Mouse (Mus musculus) ES-E14 (cell line): ENCODE measurements around the gene Cpne1. TPM values are rescaled to one million over a fixed set of nuclear protein-coding genes. Genes with fewer than 3 reads are reported as not detected.

ENCODE experiments used
- DNase-seq: peaks from one replicate; pipeline ENCODE4 v3.0.0-alpha.2; 2013; ENCODE audit warnings: low read depth, low spot score
- H3K27ac ChIP-seq: 2 replicates; pipeline ENCODE4 v1.5.1; 2012; ENCODE audit warnings: low read depth, mild to moderate bottlenecking, low read length, moderate library complexity, mixed read lengths; ENCODE audit not compliant: poor library complexity, insufficient read depth, severe bottlenecking
- H3K36me3 ChIP-seq: 2 replicates; pipeline ENCODE4 v1.6.1; 2012; ENCODE audit warnings: mild to moderate bottlenecking, low read length, moderate library complexity, mixed read lengths; ENCODE audit not compliant: control insufficient read depth, poor library complexity, insufficient read depth, severe bottlenecking
- H3K4me1 ChIP-seq, 2 experiments: fragments of 150-350 bp in 1 of 2; sonication (generic) in 1 of 2; 2 replicates each; pipeline ENCODE4 v1.6.1; 2012; ENCODE audit warnings: low read length in 2 of 2, mild to moderate bottlenecking in 1 of 2, mixed read lengths in 1 of 2; ENCODE audit not compliant: control insufficient read depth in 2 of 2, insufficient read depth in 2 of 2, poor library complexity in 1 of 2
- H3K4me3 ChIP-seq, 2 experiments: fragments of 150-350 bp in 1 of 2; sonication (generic) in 1 of 2; 2 replicates each; pipeline ENCODE4 v1.5.1; 2012; ENCODE audit warnings: low read length in 2 of 2, low read depth in 1 of 2, mild to moderate bottlenecking in 1 of 2, mixed read lengths in 1 of 2; ENCODE audit not compliant: insufficient read depth in 1 of 2, poor library complexity in 1 of 2, severe bottlenecking in 1 of 2
- H3K9ac ChIP-seq: 2 replicates; pipeline ENCODE4 v1.6.1; 2012; ENCODE audit warnings: low read depth, mild to moderate bottlenecking, low read length, mixed read lengths; ENCODE audit not compliant: poor library complexity, insufficient read depth, severe bottlenecking
- H3K9me3 ChIP-seq: fragments of 150-350 bp; sonication (generic); 2 replicates; pipeline ENCODE4 v1.6.1; 2012; ENCODE audit warnings: low read depth, mild to moderate bottlenecking, low read length; ENCODE audit not compliant: control insufficient read depth, insufficient read depth
- CHD2 ChIP-seq: IDR thresholded peaks from 2 replicates; pipeline ENCODE4 v1.6.1; 2014; ENCODE audit warnings: mild to moderate bottlenecking, low read depth, low read length, inconsistent platforms
- HCFC1 ChIP-seq: IDR thresholded peaks from 2 replicates; pipeline ENCODE4 v1.6.1; 2012; ENCODE audit warnings: low read length, inconsistent platforms, borderline replicate concordance; ENCODE audit not compliant: insufficient read depth
- MAFK ChIP-seq: IDR thresholded peaks from 2 replicates; pipeline ENCODE4 v1.6.1; 2014; ENCODE audit warnings: mild to moderate bottlenecking, low read depth, low read length, inconsistent platforms; ENCODE audit not compliant: insufficient read depth
- ZC3H11A ChIP-seq: IDR thresholded peaks from 2 replicates; pipeline ENCODE4 v1.6.1; 2012; ENCODE audit warnings: low read depth, mild to moderate bottlenecking, inconsistent platforms, low read length, borderline replicate concordance
- ZNF384 ChIP-seq: IDR thresholded peaks from 2 replicates; pipeline ENCODE4 v1.6.1; 2012; ENCODE audit warnings: low read depth, low read length, inconsistent platforms
- in situ Hi-C, 2 experiments: fragments of 600-800 bp; cut with MboI; formaldehyde crosslinking; loops; one replicate each; pipeline ENCODE4 v1.15.1; 2025; ENCODE audit warnings: low sequenced_read_pairs in 2 of 2, inconsistent platforms in 1 of 2; ENCODE audit not compliant: unreplicated experiment in 2 of 2
- total RNA-seq: library from RNA; depleted of rRNA; stranded (reverse); fragments of 300-350 nt; gene quantifications from 2 replicates; pipeline ENCODE4 v1.2.3, GENCODE M21; 2012

Cpne1 gene
- total RNA-seq, 1 experiment: 42.8 TPM

GRCm38 (mm10) chr2:156071236-156071635 lies 40.5 kb downstream of the Cpne1 start:
- in situ Hi-C loops: no loop called here
- no peaks in the 10 kb centered on the region for H3K9me3 ChIP-seq
- H3K36me3 ChIP-seq: peaks cover 9% of the 10 kb centered on the region; the same call in 1 of the 2 replicates
- TF ChIP-seq MAFK: no peak
- no peak for TF ChIP-seq CHD2
- TF ChIP-seq HCFC1: no peak
- no peak for TF ChIP-seq ZNF384
- no peak for TF ChIP-seq ZC3H11A
- no peak overlapping the region for H3K27ac ChIP-seq
- no peak overlapping the region for H3K4me3 ChIP-seq
- no peak for DNase-seq
- H3K9ac ChIP-seq: no peak overlapping the region
- peaks cover 2 to 7% of the 10 kb centered on the region in 2 experiments; a peak in 2 of 4 replicates for H3K4me1 ChIP-seq

- Histone ChIP-seq H3K36me3 (0 out of 2 replicates have a peak, but pooled peaks cover 4% of the 10 kb centered on the region), H3K4me1 (peaks cover 0 to 2% of the 10 kb centered on the region in 2 experiments; a peak in 1 of 4 replicates), H3K9ac (no peak overlapping the region), H3K4me3 (no peak overlapping the region), H3K27ac (no peak overlapping the region), H3K9me3 (no peaks in the 10 kb centered on the region)
- in situ Hi-C loops: no loop called here
- TF ChIP-seq HCFC1: no peak
- no peak for DNase-seq
Measured at GRCm38 (mm10) chr2:156067916-156068315, 43.8 kb downstream of the Cpne1 start.

- no peak for DNase-seq
- TF ChIP-seq ZC3H11A (no peak), CHD2 (no peak), MAFK (no peak), HCFC1 (no peak), ZNF384 (no peak)
- Histone ChIP-seq H3K36me3 (0 out of 2 replicates have a peak, but pooled peaks cover 4% of the 10 kb centered on the region), H3K27ac (no peak overlapping the region), H3K9me3 (no peaks in the 10 kb centered on the region), H3K9ac (no peak overlapping the region), H3K4me1 (peaks cover 0 to 2% of the 10 kb centered on the region in 2 experiments; a peak in 1 of 4 replicates), H3K4me3 (peak overlapping the region; percentile 83 to 100)
- in situ Hi-C loops: no loop called here
Measured at GRCm38 (mm10) chr2:156066126-156066525, 45.6 kb downstream of the Cpne1 start.

- peaks cover 0 to 2% of the 10 kb centered on the region in 2 experiments; a peak in 1 of 4 replicates for H3K4me1 ChIP-seq
- peak; percentile 69 for DNase-seq
- no peak for TF ChIP-seq ZC3H11A
- no peak for TF ChIP-seq MAFK
- TF ChIP-seq ZNF384: no peak
- TF ChIP-seq CHD2: no peak
- no peak for TF ChIP-seq HCFC1
- H3K9ac ChIP-seq: peak within 1 kb of the TSS; percentile 76
- peak within 1 kb of the TSS; percentile 83 to 100 for H3K4me3 ChIP-seq
- in situ Hi-C loops: no loop called here
- H3K27ac ChIP-seq: 0 out of 2 replicates have a peak within 1 kb of the TSS, but pooled peaks have one; percentile 29
- 0 out of 2 replicates have a peak, but pooled peaks cover 4% of the 10 kb centered on the region for H3K36me3 ChIP-seq
- H3K9me3 ChIP-seq: no peaks in the 10 kb centered on the region
Measured at GRCm38 (mm10) chr2:156065099-156066041, 46.4 kb downstream of the Cpne1 start, which contains the start of gene Spag4. Gene Spag4, plus strand, starts transcription at chr2:156065175.
